Mouse (Mus musculus): Measurements from ENCODE around the gene Slc4a2. TPM values are rescaled to one million over a fixed set of nuclear protein-coding genes. Genes with fewer than 3 reads are reported as not detected.

The Slc4a2 gene
- polyA plus RNA-seq, 1 experiment, result 96.4 TPM

- Histone ChIP-seq H3K79me2 (ENCODE audit: control insufficient read depth, insufficient read depth) (no peaks in the 10 kb centered on the region), H3K4me2 (ENCODE audit: low read depth) (no peak overlapping the region), H3ac (ENCODE audit: control insufficient read depth, insufficient read length) (no peak overlapping the region), H3K36me3 (ENCODE audit: control insufficient read depth, insufficient read depth) (no peaks in the 10 kb centered on the region), H3K27me3 (ENCODE audit: control insufficient read depth, insufficient read depth, insufficient read length) (no peaks in the 10 kb centered on the region), H3K4me3 (no peak overlapping the region)
- TF ChIP-seq E2F4 (IDR thresholded peaks at IDR 0.05; ENCODE audit: insufficient read depth) (no peak), MYOD1 (IDR thresholded peaks at IDR 0.05; ENCODE audit: control insufficient read depth in 1 of 3, insufficient read length in 2 of 3, low read depth in 2 of 3) (peak in 1 of 3 experiments; percentile 72), MYOG (IDR thresholded peaks at IDR 0.05; ENCODE audit: control insufficient read depth in 1 of 3, insufficient read depth in 1 of 3, insufficient read length in 2 of 3, low read depth in 2 of 3) (peak in 1 of 3 experiments; percentile 20)
Measured at GRCm38 (mm10) chr5:24399686-24400085, 24.0 kb upstream of the Slc4a2 start.

GRCm38 (mm10) chr5:24400362-24400761, 23.3 kb upstream of the Slc4a2 start:
- no peak for TF ChIP-seq TCF3 (IDR thresholded peaks at IDR 0.05; ENCODE audit: insufficient read length, low read depth)
- no peak for TF ChIP-seq REST (IDR thresholded peaks at IDR 0.05; ENCODE audit: insufficient read depth, insufficient read length)
- no peak for TF ChIP-seq USF1 (IDR thresholded peaks at IDR 0.05; ENCODE audit: low read depth)
- TF ChIP-seq CEBPB (IDR thresholded peaks at IDR 0.05; ENCODE audit: insufficient read depth, poor library complexity, severe bottlenecking), result no peak
- no peak for TF ChIP-seq MYOG (IDR thresholded peaks at IDR 0.05; ENCODE audit: control insufficient read depth in 1 of 3, insufficient read depth in 1 of 3, insufficient read length in 2 of 3, low read depth in 2 of 3)
- no peak for TF ChIP-seq MYOD1 (IDR thresholded peaks at IDR 0.05; ENCODE audit: control insufficient read depth in 1 of 3, insufficient read length in 2 of 3, low read depth in 2 of 3)
- no peak for TF ChIP-seq POLR2AphosphoS2 (IDR thresholded peaks at IDR 0.05; ENCODE audit: insufficient read length, low read depth)
- no peak for TF ChIP-seq E2F4 (IDR thresholded peaks at IDR 0.05; ENCODE audit: insufficient read depth)
- TF ChIP-seq TCF12 (IDR thresholded peaks at IDR 0.05; ENCODE audit: insufficient read depth, poor library complexity, severe bottlenecking), result no peak
- TF ChIP-seq MAX (IDR thresholded peaks at IDR 0.05; ENCODE audit: low read depth), result no peak
- TF ChIP-seq POLR2A (IDR thresholded peaks at IDR 0.05; ENCODE audit: insufficient read length, low read depth), result no peak
- no peak for TF ChIP-seq SRF (IDR thresholded peaks at IDR 0.05; ENCODE audit: control insufficient read depth, insufficient read length, low read depth)
- no peak overlapping the region for H3ac ChIP-seq (ENCODE audit: control insufficient read depth, insufficient read length)
- H3K4me2 ChIP-seq (ENCODE audit: low read depth), result no peak overlapping the region
- no peaks in the 10 kb centered on the region for H3K79me2 ChIP-seq (ENCODE audit: control insufficient read depth, insufficient read depth)
- no peaks in the 10 kb centered on the region for H3K36me3 ChIP-seq (ENCODE audit: control insufficient read depth, insufficient read depth)
- no peaks in the 10 kb centered on the region for H3K27me3 ChIP-seq (ENCODE audit: control insufficient read depth, insufficient read depth, insufficient read length)
- H3K4me3 ChIP-seq, result no peak overlapping the region

- Histone ChIP-seq H3K79me2 (ENCODE audit: control insufficient read depth, insufficient read depth) (no peaks in the 10 kb centered on the region), H3K4me3 (no peak overlapping the region), H3K4me2 (ENCODE audit: low read depth) (no peak overlapping the region), H3ac (ENCODE audit: control insufficient read depth, insufficient read length) (no peak overlapping the region), H3K27me3 (ENCODE audit: control insufficient read depth, insufficient read depth, insufficient read length) (no peaks in the 10 kb centered on the region), H3K36me3 (ENCODE audit: control insufficient read depth, insufficient read depth) (no peaks in the 10 kb centered on the region)
- TF ChIP-seq CEBPB (IDR thresholded peaks at IDR 0.05; ENCODE audit: insufficient read depth, poor library complexity, severe bottlenecking) (no peak), TCF12 (IDR thresholded peaks at IDR 0.05; ENCODE audit: insufficient read depth, poor library complexity, severe bottlenecking) (no peak), POLR2AphosphoS2 (IDR thresholded peaks at IDR 0.05; ENCODE audit: insufficient read length, low read depth) (no peak), REST (IDR thresholded peaks at IDR 0.05; ENCODE audit: insufficient read depth, insufficient read length) (no peak), TCF3 (IDR thresholded peaks at IDR 0.05; ENCODE audit: insufficient read length, low read depth) (no peak), USF1 (IDR thresholded peaks at IDR 0.05; ENCODE audit: low read depth) (no peak), SRF (IDR thresholded peaks at IDR 0.05; ENCODE audit: control insufficient read depth, insufficient read length, low read depth) (no peak), MAX (IDR thresholded peaks at IDR 0.05; ENCODE audit: low read depth) (no peak), MYOD1 (IDR thresholded peaks at IDR 0.05; ENCODE audit: control insufficient read depth in 1 of 3, insufficient read length in 2 of 3, low read depth in 2 of 3) (no peak), MYOG (IDR thresholded peaks at IDR 0.05; ENCODE audit: control insufficient read depth in 1 of 3, insufficient read depth in 1 of 3, insufficient read length in 2 of 3, low read depth in 2 of 3) (no peak), E2F4 (IDR thresholded peaks at IDR 0.05; ENCODE audit: insufficient read depth) (no peak), POLR2A (IDR thresholded peaks at IDR 0.05; ENCODE audit: insufficient read length, low read depth) (no peak)
Measured at GRCm38 (mm10) chr5:24400911-24401605, 22.6 kb upstream of the Slc4a2 start.

GRCm38 (mm10) chr5:24401969-24402368, 21.7 kb upstream of the Slc4a2 start:
- TF ChIP-seq TCF12 (IDR thresholded peaks at IDR 0.05; ENCODE audit: insufficient read depth, poor library complexity, severe bottlenecking) (no peak), POLR2AphosphoS2 (IDR thresholded peaks at IDR 0.05; ENCODE audit: insufficient read length, low read depth) (no peak), MYOD1 (IDR thresholded peaks at IDR 0.05; ENCODE audit: control insufficient read depth in 1 of 3, insufficient read length in 2 of 3, low read depth in 2 of 3) (peak in 1 of 3 experiments; percentile 5)
- Histone ChIP-seq H3K27me3 (ENCODE audit: control insufficient read depth, insufficient read depth, insufficient read length) (no peaks in the 10 kb centered on the region), H3ac (ENCODE audit: control insufficient read depth, insufficient read length) (no peak overlapping the region), H3K4me2 (ENCODE audit: low read depth) (no peak overlapping the region), H3K4me3 (no peak overlapping the region), H3K79me2 (ENCODE audit: control insufficient read depth, insufficient read depth) (no peaks in the 10 kb centered on the region), H3K36me3 (ENCODE audit: control insufficient read depth, insufficient read depth) (no peaks in the 10 kb centered on the region)

GRCm38 (mm10) chr5:24404594-24405360, 18.9 kb upstream of the Slc4a2 start:
- H3K36me3 ChIP-seq (ENCODE audit: control insufficient read depth, insufficient read depth), result no peaks in the 10 kb centered on the region
- TF ChIP-seq MYOG (IDR thresholded peaks at IDR 0.05; ENCODE audit: control insufficient read depth in 1 of 3, insufficient read depth in 1 of 3, insufficient read length in 2 of 3, low read depth in 2 of 3), result no peak
- TF ChIP-seq TCF12 (IDR thresholded peaks at IDR 0.05; ENCODE audit: insufficient read depth, poor library complexity, severe bottlenecking), result no peak
- 0 out of 2 replicates have a peak, but pooled peaks have one; percentile 39 for TF ChIP-seq CEBPB (IDR thresholded peaks at IDR 0.05; ENCODE audit: insufficient read depth, poor library complexity, severe bottlenecking)
- H3K79me2 ChIP-seq (ENCODE audit: control insufficient read depth, insufficient read depth), result no peaks in the 10 kb centered on the region
- H3ac ChIP-seq (ENCODE audit: control insufficient read depth, insufficient read length), result no peak overlapping the region
- H3K4me2 ChIP-seq (ENCODE audit: low read depth), result peak overlapping the region; percentile 65
- H3K27me3 ChIP-seq (ENCODE audit: control insufficient read depth, insufficient read depth, insufficient read length), result no peaks in the 10 kb centered on the region
- no peak overlapping the region for H3K4me3 ChIP-seq

Measured in myocyte (in vitro differentiated cells).